Mouse (Mus musculus) forebrain, embryonic 14.5 days (tissue): ENCODE results near the gene Alpk1. TPM values are rescaled to one million over a fixed set of nuclear protein-coding genes. Genes with fewer than 3 reads are reported as not detected.

Source experiments
- ATAC-seq: fragments of 200-750 bp; cut with Nextera tagmentation; 2 replicates; pipeline ENCODE4 v1.8.0; 2017; ENCODE audit warnings: mild to moderate bottlenecking, moderate library complexity
- DNase-seq: peaks from one replicate; pipeline ENCODE4 v3.0.0-alpha.2; 2015; ENCODE audit warnings: low spot score
- H3K27ac ChIP-seq: fragments of 300-500 bp; sonication (generic); 2 replicates; pipeline ENCODE4 v1.5.1; 2014; ENCODE audit warnings: low read depth, mild to moderate bottlenecking, control low read depth, low read length, moderate library complexity
- H3K27me3 ChIP-seq: fragments of 300-500 bp; sonication (generic); replicated peaks from 2 replicates; pipeline ENCODE4 v1.6.1; 2014; ENCODE audit warnings: low read length, control low read depth, mixed read lengths; ENCODE audit not compliant: control insufficient read depth, insufficient read depth
- H3K36me3 ChIP-seq: fragments of 300-500 bp; sonication (generic); 2 replicates; pipeline ENCODE4 v1.6.1; 2014; ENCODE audit warnings: low read length, control low read depth; ENCODE audit not compliant: control insufficient read depth, insufficient read depth
- H3K4me1 ChIP-seq: fragments of 300-500 bp; sonication (generic); 2 replicates; pipeline ENCODE4 v1.6.1; 2014; ENCODE audit warnings: antibody characterized with exemption, low read length, control low read depth; ENCODE audit not compliant: control insufficient read depth, insufficient read depth
- H3K4me2 ChIP-seq: fragments of 300-500 bp; sonication (generic); 2 replicates; pipeline ENCODE4 v1.6.1; 2014; ENCODE audit warnings: mild to moderate bottlenecking, control low read depth, low read length
- H3K4me3 ChIP-seq: fragments of 300-500 bp; sonication (generic); 2 replicates; pipeline ENCODE4 v1.5.1; 2014; ENCODE audit warnings: low read depth, low read length, control low read depth
- H3K9ac ChIP-seq: fragments of 300-500 bp; sonication (generic); 2 replicates; pipeline ENCODE4 v1.6.1; 2014; ENCODE audit warnings: mild to moderate bottlenecking, low read length, control low read depth, moderate library complexity
- H3K9me3 ChIP-seq: fragments of 300-500 bp; sonication (generic); replicated peaks from 2 replicates; pipeline ENCODE4 v1.6.1; 2016; ENCODE audit warnings: low read length, control low read depth, mixed read lengths; ENCODE audit not compliant: control insufficient read depth
- WGBS: fragments of 180-500 bp; shearing (Covaris S2); extraction: QIAGEN DNeasy Blood & Tissue Kit; methylation state at CpG from one replicate; pipeline ENCODE4 v1.1.7; 2014; 5-methylcytosine and 5-hydroxymethylcytosine counted together
- polyA plus RNA-seq: library from polyadenylated mRNA; unstranded; fragments of >200 nt; fragmentation: Nextera tagmentation; extraction: Ambion mirVana; gene quantifications from 2 replicates; pipeline ENCODE4 v1.2.1, GENCODE M21; 2014

Gene Alpk1
- polyA plus RNA-seq, 1 experiment from 2014 or later: 1.1 TPM

- Histone ChIP-seq H3K27ac (peak overlapping the region; percentile 58), H3K9ac (no peak overlapping the region), H3K9me3 (no peaks in the 10 kb centered on the region), H3K4me3 (no peak overlapping the region), H3K4me2 (peak overlapping the region; percentile 25; the same call in 1 of the 2 replicates), H3K36me3 (no peaks in the 10 kb centered on the region), H3K4me1 (peaks cover 5% of the 10 kb centered on the region; the same call in 1 of the 2 replicates), H3K27me3 (0 out of 2 replicates have a peak, but pooled peaks cover 3% of the 10 kb centered on the region)
- ATAC-seq: peak; percentile 27; the same call in 1 of the 2 replicates
- DNase-seq: peak; percentile 33
- 24% methylated on average over 6 of the region's 6 CpGs for WGBS
Measured at GRCm38 (mm10) chr3:127720050-127720449, 60.3 kb downstream of the Alpk1 start.

DNA sequence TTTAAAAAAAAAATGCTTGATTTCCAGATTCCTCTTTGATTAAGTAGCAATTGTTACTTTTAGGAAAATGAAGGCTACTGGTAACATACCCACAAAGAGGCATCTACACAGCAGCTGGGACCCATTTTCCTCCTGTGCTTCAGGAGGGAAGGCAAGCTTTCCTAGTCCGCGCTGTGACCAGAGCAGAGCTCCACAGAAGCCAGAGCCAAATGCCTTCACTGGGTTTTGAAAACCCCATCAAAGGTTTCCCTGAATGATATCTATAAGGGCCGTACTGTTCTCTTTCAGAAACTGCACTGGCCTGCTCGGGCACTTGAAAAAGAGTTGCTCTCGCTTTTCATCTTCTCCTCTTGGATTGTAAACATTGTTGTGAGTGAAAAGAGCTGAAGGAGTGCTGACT is 60.7 kb downstream of the Alpk1 start:
- H3K27me3 ChIP-seq: 0 out of 2 replicates have a peak, but pooled peaks cover 4% of the 10 kb centered on the region
- ATAC-seq (no peak), DNase-seq (peak; percentile 42)
- H3K4me1 ChIP-seq: peaks cover 5% of the 10 kb centered on the region; the same call in 1 of the 2 replicates
- peak overlapping the region; percentile 35 for H3K27ac ChIP-seq
- no peaks in the 10 kb centered on the region for H3K9me3 ChIP-seq
- 23% methylated on average over 5 of the region's 5 CpGs for WGBS
- H3K9ac ChIP-seq: no peak overlapping the region
- H3K4me2 ChIP-seq: no peak overlapping the region; the same call in 1 of the 2 replicates
- H3K36me3 ChIP-seq: no peaks in the 10 kb centered on the region
- H3K4me3 ChIP-seq: no peak overlapping the region

- DNase-seq (peak; percentile 74), ATAC-seq (peak; percentile 32)
- H3K27me3 ChIP-seq: 0 out of 2 replicates have a peak, but pooled peaks cover 8% of the 10 kb centered on the region
- H3K4me3 ChIP-seq: no peak overlapping the region
- WGBS: 4% methylated on average over 2 of the region's 2 CpGs
- H3K4me2 ChIP-seq: no peak overlapping the region
- H3K9me3 ChIP-seq: no peaks in the 10 kb centered on the region
- H3K27ac ChIP-seq: peak overlapping the region; percentile 9; the same call in 1 of the 2 replicates
- peaks cover 18% of the 10 kb centered on the region for H3K4me1 ChIP-seq
- H3K9ac ChIP-seq: no peak overlapping the region
- no peaks in the 10 kb centered on the region for H3K36me3 ChIP-seq
Measured at GRCm38 (mm10) chr3:127716759-127717158, 63.6 kb downstream of the Alpk1 start.

DNA sequence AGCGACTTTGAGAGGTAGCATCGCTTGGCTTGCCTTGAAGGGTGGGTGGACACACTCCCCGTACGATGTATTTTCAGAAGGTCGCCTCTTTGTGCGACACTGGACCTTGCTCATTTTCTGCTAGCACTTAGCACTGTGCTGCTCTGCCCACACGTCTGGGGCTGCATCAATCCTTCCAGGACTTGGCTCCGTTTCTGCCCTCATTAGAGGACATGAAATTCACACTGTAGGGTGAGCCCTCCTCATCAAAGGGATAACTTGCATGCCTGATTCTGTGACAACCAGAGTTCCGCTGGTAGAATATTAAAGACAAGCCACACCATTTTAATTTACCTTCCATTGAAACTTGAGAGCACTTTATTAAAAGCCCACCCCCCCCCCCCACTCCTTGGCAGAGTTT is 67.2 kb downstream of the Alpk1 start:
- Histone ChIP-seq H3K4me1 (peaks cover 16% of the 10 kb centered on the region), H3K27me3 (peaks cover 19% of the 10 kb centered on the region), H3K9me3 (no peaks in the 10 kb centered on the region), H3K27ac (peak overlapping the region; percentile 61; the same call in 1 of the 2 replicates), H3K4me3 (no peak overlapping the region), H3K9ac (0 out of 2 replicates have a peak overlapping the region, but pooled peaks have one; percentile 13), H3K36me3 (no peaks in the 10 kb centered on the region), H3K4me2 (peak overlapping the region; percentile 2; the same call in 1 of the 2 replicates)
- DNase-seq (peak; percentile 90), ATAC-seq (peak; percentile 92)
- 22% methylated on average over 9 of the region's 9 CpGs for WGBS

GRCm38 (mm10) chr3:127711536-127711935 is 68.8 kb downstream of the Alpk1 start:
- ATAC-seq: no peak
- H3K9me3 ChIP-seq: no peaks in the 10 kb centered on the region
- H3K9ac ChIP-seq: no peak overlapping the region
- no peak for DNase-seq
- no peak overlapping the region for H3K4me3 ChIP-seq
- peaks cover 19% of the 10 kb centered on the region for H3K27me3 ChIP-seq
- WGBS: 75% methylated on average over 3 of the region's 3 CpGs
- H3K27ac ChIP-seq: peak overlapping the region; percentile 36; the same call in 1 of the 2 replicates
- H3K4me2 ChIP-seq: no peak overlapping the region
- no peaks in the 10 kb centered on the region for H3K36me3 ChIP-seq
- peaks cover 24% of the 10 kb centered on the region for H3K4me1 ChIP-seq

DNA sequence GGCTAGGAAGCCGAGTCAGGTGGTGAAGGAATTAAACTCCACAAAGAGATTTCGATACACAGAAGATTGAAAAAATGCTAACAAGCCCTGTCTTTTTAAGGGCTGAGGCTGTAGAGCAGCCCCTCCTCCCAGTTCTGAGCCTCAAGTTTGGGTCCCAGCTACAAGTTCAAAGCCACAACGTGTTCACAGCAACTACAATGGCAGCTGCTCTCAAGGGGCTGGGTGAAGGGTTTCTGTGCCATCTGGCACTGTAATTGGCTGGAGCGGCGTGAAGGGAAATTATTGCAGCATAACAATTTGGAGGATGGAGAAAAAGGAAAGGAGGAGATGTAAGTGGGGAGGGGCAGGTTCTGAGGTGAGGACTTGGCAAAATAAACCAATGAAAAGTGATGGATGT is 73.2 kb downstream of the Alpk1 start:
- H3K4me2 ChIP-seq: peak overlapping the region; percentile 47; the same call in 1 of the 2 replicates
- DNase-seq (peak; percentile 78), ATAC-seq (peak; percentile 44)
- H3K27ac ChIP-seq: peak overlapping the region; percentile 88
- H3K27me3 ChIP-seq: peaks cover 13% of the 10 kb centered on the region
- no peak overlapping the region for H3K4me3 ChIP-seq
- H3K9ac ChIP-seq: no peak overlapping the region; the same call in 1 of the 2 replicates
- H3K4me1 ChIP-seq: peaks cover 24% of the 10 kb centered on the region
- 0 out of 2 replicates have a peak, but pooled peaks cover 2% of the 10 kb centered on the region for H3K9me3 ChIP-seq
- 10% methylated on average over 5 of the region's 5 CpGs for WGBS
- H3K36me3 ChIP-seq: no peaks in the 10 kb centered on the region

DNA sequence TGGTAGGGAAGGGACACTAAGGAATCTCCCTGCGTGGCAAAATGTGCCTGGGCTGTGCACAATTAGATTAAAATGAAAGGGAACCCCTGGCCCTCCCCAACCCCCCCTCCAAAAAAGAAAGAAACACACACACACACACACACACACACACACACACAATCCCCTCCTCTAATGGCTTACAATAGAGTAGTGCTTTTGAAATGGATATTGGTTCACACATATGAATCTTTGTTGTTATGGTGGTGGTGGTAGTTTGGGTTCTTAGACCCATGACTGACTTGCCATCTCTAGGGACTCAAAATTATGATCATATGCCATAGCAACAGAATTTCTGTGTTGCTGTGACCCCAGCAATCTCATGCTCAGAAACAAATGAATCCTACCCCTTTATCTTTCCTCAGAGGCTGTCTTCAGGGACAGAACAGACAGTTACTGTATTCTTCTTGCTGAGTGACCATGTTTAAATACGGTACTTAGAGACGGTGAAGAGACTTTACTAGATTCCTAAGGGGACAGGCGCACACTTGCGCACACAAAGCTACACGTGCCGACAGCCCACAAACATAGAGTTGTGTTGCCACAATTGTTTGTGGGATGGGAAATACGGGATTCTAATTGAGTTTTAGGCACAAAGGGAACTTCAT is 73.8 kb downstream of the Alpk1 start:
- Histone ChIP-seq H3K9ac (peak overlapping the region; percentile 7; the same call in 1 of the 2 replicates), H3K36me3 (no peaks in the 10 kb centered on the region), H3K27ac (peak overlapping the region; percentile 88), H3K4me2 (peak overlapping the region; percentile 47), H3K4me3 (peak overlapping the region; percentile 15), H3K27me3 (peaks cover 13% of the 10 kb centered on the region), H3K4me1 (peaks cover 19% of the 10 kb centered on the region), H3K9me3 (0 out of 2 replicates have a peak, but pooled peaks cover 2% of the 10 kb centered on the region)
- no peak for DNase-seq
- WGBS: 20% methylated on average over 8 of the region's 8 CpGs
- ATAC-seq: peak; percentile 9

DNA sequence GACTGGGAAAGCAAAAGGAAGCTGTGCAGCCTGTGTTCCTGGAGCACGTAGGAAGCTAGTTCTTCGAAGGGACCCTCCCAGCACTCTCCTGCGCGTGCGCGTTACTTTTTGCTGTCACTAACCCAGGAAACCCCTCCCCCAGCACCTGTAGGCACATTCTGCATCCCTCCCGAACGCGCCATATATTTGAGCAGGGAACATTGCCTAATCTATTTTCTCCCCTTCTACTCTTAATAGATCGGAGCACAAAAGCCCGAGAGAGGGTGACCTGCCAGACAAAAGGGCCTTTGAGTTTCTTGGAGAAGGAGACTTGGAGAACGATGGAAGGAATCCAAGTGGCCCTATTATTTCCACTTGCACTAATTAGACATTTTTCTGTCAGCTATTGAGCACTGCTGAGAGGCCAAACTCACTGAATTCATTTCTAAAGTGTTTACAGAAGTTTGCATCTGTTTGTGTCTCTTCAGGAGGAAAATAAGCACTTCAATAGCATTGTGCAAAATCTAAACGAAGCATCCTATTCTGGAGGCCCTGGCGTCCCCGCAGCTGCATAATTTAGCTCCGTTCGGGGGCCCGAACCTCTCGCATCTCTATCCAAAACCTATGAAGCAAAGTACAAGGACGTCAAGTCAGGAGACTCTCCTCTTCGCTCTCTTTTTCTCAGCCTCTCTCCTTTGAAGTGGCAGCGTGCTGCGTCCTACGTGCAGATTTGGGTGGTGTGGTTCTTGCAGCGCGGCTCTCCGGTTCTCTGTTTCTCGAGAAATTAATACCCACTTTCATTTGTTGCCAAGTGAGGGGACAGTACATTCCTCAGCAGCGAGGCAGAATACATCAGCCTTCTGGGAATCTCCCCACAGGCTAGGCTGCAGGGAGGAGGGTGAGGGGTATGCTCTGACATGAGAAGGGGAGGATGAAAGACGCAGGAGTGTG is 74.5 kb downstream of the Alpk1 start:
- Histone ChIP-seq H3K9me3 (0 out of 2 replicates have a peak, but pooled peaks cover 2% of the 10 kb centered on the region), H3K4me3 (peak overlapping the region; percentile 15), H3K4me2 (peak overlapping the region; percentile 47), H3K36me3 (no peaks in the 10 kb centered on the region), H3K27me3 (peaks cover 10% of the 10 kb centered on the region), H3K4me1 (peaks cover 20% of the 10 kb centered on the region), H3K9ac (peak overlapping the region; percentile 7; the same call in 1 of the 2 replicates), H3K27ac (peak overlapping the region; percentile 88)
- 2% methylated on average over 30 of the region's 30 CpGs for WGBS
- peak; percentile 86 for ATAC-seq
- peak; percentile 97 for DNase-seq
